Mouse (Mus musculus): Measurements from ENCODE around the gene Mthfd1l.
"Not testable (repeated sequence)": the region's sequence is repeated elsewhere in the genome, so short reads cannot be mapped to it uniquely, and the experiment has no call there.

Mthfd1l gene

DNA sequence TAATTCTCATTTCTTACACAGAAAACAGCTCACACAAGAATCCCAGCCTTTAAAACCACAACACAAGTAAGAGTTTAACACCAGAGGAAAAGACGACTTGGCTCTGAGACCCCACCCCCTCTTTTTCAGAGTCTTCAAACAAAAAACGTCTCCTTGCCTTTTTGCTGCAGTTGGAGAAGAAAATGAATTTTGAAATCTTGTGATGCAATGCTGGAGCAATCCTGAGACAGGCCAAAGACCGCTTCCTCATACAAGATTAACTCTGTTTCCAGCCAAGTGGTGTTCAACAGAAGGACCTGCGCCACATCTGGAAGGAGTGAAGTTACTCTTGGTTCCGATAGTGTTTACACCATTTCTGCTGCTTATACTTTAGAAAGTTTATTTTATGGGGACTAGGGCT is 182.6 kb downstream of the Mthfd1l start:
- no peak for DNase-seq (ENCODE audit: low spot score in 2 of 2)

- no peak for DNase-seq (ENCODE audit: low spot score in 2 of 2)
Measured at GRCm38 (mm10) chr10:4158533-4158932, 185.6 kb downstream of the Mthfd1l start.

GRCm38 (mm10) chr10:4159541-4160090 is 186.7 kb downstream of the Mthfd1l start:
- no peak for DNase-seq (ENCODE audit: low spot score in 2 of 2)

- no peak for DNase-seq (ENCODE audit: low spot score in 2 of 2)
Measured at GRCm38 (mm10) chr10:4160242-4160785, 187.4 kb downstream of the Mthfd1l start.

- no peak for DNase-seq (ENCODE audit: low spot score in 2 of 2)
Measured at GRCm38 (mm10) chr10:4162049-4162448, 189.1 kb downstream of the Mthfd1l start.

GRCm38 (mm10) chr10:4162976-4163375 is 190.1 kb downstream of the Mthfd1l start:
- no peak for DNase-seq (ENCODE audit: low spot score in 2 of 2)

GRCm38 (mm10) chr10:4164681-4165080 is 191.8 kb downstream of the Mthfd1l start:
- no peak for DNase-seq (ENCODE audit: low spot score in 2 of 2)

DNA sequence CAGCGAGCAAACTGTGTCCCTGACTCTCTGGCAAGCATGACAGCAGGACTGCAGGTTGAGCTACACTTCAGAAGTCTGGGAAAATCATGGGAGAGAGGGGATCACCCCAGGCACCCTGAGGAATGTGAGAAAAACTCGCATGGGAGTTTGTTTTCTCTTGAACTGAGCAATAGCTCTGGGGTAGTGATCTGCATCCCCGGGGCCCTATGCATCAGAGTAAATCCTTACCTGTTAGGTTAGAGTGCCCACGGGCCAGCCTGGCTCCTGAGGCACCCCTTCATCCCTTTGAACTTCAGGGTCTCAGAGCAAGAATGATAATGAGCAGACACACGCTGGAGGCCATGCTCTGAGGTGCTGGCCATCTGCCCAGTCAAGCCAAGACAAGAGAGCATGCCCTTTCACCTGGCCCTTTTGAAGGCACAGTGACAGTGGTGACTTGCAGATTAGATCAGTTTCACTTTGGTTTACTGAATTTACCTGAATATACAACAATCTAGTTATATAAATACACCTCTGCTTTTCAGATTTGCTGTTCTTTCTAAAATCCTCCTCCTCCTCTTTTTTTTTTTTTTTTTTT is 195.4 kb downstream of the Mthfd1l start:
- DNase-seq (ENCODE audit: low spot score in 2 of 2) = no peak

GRCm38 (mm10) chr10:4174229-4174628 is 201.3 kb downstream of the Mthfd1l start:
- no peak for DNase-seq (ENCODE audit: low spot score in 2 of 2)

DNA sequence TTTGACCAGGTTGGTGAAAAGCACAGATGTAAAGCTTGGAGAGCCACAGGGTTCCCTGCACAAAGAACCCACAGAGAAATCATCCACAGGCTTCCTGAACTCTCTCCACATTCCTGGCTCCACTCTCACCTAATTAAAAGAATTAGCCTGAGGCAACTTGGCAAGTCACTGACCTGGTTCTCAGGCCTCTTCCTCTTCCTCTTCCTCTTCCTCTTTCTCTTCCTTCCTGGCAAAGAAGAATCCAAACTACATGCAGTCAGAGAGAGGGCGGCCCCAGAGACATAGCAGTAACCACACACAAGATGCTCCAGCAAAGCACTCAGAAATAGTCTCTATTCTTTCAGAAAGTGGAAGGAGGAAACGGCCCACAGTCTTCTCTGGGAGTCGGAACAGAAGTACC is 201.8 kb downstream of the Mthfd1l start:
- no peak for DNase-seq (ENCODE audit: low spot score in 2 of 2)

DNA sequence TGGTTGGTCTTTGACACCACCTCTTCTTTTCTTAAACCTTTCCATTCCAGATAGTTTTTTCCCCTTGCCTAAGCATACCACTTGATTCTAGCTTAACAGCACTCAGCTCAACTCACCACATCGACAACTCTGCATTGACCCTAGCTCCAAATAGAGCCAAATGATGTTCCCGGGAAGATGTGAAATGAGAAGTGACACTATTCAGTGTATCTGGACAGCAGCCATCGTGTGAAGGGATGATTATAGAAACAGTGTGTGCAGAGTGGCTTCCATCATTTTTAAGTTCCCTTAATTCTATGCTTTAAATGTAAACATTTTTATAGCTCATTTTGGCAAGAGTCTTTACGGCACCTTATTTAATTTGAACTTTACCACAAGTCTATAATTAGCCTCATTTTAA is 204.4 kb downstream of the Mthfd1l start:
- DNase-seq (ENCODE audit: low spot score in 2 of 2) = no peak

DNA sequence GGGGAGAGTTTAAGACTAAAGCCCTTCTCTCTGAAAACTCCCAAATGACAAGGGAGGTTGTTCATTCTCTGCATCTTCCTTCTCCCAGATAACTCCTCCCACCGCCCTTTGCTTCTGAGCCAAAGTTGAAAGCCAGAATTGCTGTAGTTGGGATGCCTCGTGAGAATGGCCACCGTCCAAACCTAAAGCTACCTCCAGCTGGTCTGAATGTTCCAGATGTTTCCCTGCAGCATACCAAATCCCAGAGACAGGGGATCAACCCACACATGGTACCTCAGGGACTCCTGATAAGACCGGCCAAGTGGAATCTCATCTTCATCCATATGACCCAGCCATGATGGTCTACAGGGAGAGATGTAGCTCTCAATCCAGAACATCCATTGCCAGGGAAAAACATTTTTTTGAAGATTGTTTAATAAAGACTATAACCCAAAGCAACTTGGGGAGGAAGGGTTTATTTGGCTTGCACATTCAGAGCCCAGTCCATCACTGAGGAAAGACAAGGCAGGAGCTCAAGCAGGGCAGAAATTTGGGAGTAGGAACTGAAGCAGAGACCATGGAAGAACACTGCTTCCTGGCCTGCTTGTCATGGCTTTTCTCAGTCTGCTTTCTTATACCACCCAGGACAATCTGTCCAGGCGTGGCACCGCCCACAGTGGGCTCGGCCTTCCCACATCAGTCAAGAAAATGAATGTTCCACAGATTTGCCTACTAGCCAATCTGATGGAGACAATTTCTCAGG is 206.3 kb downstream of the Mthfd1l start:
- DNase-seq (ENCODE audit: low spot score in 2 of 2) = no peak

DNA sequence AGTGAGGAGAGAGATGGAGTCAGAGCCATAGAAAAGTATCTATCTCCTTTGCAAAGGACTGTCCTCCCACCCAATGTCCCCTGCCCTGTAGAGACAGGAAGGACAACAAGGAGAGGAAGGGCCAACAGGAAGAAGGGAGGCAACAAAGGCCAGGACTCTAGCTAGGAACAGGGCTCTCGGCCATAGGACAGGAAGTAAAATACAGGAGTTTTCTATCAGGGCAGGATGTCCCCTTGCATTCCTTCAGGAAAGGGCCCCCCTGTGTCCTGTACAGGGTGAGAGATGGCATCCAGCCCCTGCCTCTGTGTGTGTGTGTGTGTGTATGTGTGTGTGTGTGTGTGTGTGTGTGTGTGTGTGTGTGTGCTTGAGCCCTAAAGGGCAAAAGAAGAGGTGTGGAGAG is 209.0 kb downstream of the Mthfd1l start:
- DNase-seq (ENCODE audit: low spot score in 2 of 2) = no peak

GRCm38 (mm10) chr10:4182406-4182805 is 209.5 kb downstream of the Mthfd1l start:
- peak in 1 of 2 experiments; percentile 4 for DNase-seq (ENCODE audit: low spot score in 2 of 2)

DNA sequence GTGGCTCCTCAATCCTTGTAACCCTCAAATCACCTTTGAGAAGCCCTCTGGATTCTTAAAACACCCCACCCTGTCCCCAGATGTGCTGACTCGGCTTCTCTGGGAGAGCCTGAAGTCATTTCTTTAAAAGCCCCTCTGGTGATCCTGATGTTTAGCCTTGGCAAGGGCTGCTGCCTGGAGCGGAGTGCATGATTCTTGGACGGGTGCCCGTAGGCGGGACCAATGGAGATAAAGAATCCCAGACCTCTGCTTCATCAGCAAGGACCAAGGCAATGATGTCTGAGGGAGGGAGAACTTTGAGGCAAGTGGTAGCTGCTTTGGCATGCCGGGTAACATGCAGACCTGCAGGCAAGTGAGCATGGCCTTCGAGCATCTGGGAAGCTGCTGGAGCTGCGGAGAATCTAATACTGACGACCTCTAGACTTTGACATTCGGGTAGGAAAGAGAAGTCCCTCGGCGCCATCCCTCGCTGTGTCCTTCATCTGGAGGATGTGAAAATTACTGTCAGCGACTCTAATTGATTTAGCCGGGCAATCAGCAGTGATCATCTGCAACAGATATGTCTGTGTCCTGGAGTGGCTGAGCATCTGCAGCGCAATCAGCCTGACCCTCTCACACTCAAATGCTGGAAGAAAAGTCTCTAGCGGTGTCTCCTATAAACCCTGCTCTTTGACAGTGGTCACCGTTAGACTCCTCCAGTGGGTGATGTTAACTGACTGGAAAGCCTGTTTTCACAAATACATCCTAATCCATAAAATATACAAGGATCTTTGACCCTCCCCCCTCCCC is 215.9 kb downstream of the Mthfd1l start:
- peak in 1 of 2 experiments; percentile 20 for DNase-seq (ENCODE audit: low spot score in 2 of 2)

DNA sequence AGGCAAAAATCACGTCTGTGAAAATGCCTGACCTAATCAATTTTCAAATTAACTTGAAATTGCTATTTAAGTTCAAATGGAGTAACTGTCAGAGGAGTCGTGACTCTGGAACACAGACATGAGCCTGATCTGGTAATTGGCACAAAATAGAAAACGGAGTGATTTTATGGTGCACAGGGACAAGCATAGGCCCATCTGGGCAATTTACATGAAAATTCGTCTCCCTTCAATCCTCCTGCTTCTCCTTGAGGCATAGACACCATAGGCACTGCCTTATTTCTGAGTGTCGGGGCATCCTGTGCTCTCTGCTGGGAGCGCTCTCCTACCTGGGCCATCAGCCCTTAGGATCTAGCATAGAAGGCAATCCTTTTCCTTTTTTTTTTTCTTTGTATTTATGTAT is 216.5 kb downstream of the Mthfd1l start:
- DNase-seq (ENCODE audit: low spot score in 2 of 2) = no peak

DNA sequence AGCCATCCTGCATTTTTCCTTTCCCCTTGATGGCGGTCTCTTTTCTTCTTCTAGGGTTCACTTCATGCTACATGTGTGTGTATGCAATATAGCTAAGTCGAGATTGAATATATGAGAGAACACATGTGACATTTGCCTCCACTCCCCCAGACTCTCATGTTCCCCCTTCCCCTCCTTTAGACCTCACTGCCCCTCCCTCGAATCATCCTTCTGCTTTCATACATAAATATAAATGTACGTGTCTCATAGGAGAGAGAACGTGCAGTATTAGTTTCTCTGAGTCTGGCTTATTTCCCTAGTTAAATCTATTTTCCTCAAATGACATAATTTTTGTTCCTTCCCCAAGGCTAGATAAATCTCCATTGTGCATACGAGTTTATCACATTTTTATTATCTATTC is 226.1 kb downstream of the Mthfd1l start:
- no peak for DNase-seq (ENCODE audit: low spot score in 2 of 2)

DNA sequence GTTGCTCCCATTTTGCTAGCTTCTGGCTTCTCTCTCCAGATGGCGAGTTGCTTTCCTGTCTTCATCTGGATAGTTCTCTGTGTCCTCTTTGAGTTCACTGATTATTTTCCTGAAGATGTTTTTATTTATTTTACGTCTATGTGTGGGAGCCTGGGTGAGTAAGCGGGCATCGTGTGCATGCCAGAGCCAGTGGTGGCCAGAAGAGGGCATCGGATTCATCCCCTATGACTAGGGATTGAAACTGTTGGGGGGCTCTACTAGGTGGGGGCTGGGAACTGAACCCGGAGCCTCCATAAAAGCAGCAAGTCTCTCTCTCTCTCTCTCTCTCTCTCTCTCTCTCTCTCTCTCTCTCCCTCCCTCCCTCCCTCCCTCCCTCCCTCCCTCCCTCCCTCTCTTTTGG is 227.0 kb downstream of the Mthfd1l start:
- DNase-seq (ENCODE audit: low spot score in 2 of 2) = no peak

DNA sequence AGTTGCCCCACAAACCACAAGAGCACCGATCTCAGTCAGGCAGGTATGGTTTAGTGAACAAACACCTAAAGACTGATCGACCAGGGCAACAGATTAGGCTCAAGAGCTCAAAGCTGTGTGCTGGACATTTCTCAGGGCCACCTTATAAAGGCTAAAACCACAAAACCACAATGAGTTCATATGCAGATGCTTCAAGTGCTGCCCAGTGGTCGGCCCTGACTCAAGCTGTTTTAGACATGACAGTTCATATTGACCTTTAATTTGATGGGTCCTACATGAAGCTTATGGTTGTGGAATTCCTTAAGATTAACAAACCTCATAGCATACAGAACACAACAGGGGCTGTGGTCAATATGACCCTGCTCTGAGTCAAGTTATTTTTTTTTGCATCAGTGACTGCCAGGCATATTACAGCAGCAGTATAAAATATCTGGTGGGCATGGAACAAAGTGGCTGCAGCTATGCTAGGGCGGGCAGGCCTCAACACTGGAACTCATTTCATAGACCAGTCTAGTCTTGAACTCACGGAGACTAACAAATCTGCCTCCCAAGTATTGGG is 227.7 kb downstream of the Mthfd1l start:
- DNase-seq (ENCODE audit: low spot score in 2 of 2) = no peak

DNA sequence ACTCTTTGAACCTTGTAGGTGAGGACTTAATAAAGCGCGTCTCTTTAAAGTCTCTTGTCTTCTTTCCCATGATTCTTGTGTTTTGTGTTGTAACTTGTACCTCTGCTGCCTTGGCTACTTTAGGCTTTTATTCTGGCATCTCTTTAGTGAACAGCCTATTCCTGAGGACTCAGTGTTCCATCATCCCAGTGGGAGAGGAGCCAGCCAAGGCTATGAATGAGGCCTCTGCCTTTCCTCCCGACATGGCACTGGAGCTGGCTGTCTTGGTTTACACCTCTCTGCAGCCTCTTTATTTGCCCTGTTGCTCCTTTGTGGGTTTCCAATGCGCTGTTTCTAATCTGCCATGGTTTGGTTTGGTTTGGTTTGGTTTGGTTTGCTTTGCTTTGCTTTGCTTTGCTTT is 228.2 kb downstream of the Mthfd1l start:
- DNase-seq (ENCODE audit: low spot score in 2 of 2) = no peak

GRCm38 (mm10) chr10:4203651-4204050 is 230.7 kb downstream of the Mthfd1l start:
- DNase-seq (ENCODE audit: low spot score in 2 of 2) = not testable (repeated sequence)

- DNase-seq (ENCODE audit: low spot score in 2 of 2) = no peak
Measured at GRCm38 (mm10) chr10:4209040-4209439, 236.1 kb downstream of the Mthfd1l start.

Data from spleen, postnatal 36 days (tissue).